Mouse (Mus musculus): ENCODE results near the gene Cacnb2.

Gene Cacnb2

GRCm38 (mm10) chr2:14874281-14875037 lies 271.6 kb downstream of the Cacnb2 start:
- no peak for DNase-seq

DNA sequence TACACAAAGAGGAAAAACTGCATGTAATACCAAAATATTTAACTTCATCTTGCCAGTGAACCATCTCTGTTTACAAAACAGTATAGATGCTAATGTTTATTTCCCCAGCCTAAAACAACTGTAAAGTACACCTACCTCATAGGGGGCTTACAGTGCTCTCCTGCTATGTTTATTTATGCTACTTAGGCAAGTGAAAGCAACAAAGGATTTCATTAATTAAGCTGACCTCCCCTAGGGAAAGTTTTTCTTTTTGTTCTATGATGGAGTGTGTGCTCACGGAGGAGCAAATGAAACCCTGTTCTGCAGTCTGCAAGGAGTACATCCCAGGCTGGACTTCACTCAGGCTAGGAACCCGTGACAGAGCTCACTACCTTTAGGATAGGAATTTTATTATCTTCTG lies 272.2 kb downstream of the Cacnb2 start:
- DNase-seq, result no peak

DNA sequence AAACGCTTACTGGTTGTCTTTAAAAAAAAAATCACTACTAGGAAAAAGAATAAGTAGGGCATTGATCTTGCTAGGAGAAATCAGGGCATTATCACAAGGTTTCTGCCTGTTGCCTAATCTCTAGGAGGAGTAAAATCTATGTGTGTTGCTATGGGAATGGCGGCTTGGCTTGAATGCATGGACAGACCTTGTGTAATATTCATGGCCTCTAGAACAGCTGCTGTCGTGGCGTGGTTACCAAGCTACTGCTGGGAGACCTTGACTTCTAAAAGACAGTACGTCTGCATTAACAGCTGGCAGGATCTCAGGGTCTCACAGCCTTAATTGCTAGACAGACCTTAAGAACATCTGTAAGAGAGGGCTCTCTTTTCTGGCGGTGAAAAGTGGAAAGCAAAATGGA lies 272.7 kb downstream of the Cacnb2 start:
- DNase-seq, result peak; percentile 35

GRCm38 (mm10) chr2:14878953-14879352 lies 276.1 kb downstream of the Cacnb2 start:
- no peak for DNase-seq

DNA sequence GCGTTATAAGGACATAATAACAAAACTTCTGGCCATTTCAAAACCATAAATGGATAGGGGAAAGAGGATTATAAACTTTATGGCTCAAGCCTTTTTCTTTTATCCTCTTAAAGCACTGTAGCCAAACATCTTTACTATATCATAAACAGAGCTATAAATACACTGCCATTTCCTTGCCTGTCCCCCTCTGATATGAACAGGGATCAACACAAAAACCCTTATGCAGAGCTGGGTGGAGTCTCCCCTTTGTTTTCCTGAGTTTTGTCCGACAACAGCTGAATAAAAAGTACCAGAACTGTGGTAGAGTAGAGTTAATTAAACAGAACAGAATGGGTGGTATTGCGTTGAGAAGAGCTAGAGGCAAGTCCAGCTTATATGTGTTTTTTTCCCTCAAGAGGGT lies 280.6 kb downstream of the Cacnb2 start:
- DNase-seq, result no peak

- no peak for DNase-seq
Measured at GRCm38 (mm10) chr2:14888406-14889195, 285.7 kb downstream of the Cacnb2 start.

- no peak for DNase-seq
Measured at GRCm38 (mm10) chr2:14903837-14904236, 300.9 kb downstream of the Cacnb2 start.

DNA sequence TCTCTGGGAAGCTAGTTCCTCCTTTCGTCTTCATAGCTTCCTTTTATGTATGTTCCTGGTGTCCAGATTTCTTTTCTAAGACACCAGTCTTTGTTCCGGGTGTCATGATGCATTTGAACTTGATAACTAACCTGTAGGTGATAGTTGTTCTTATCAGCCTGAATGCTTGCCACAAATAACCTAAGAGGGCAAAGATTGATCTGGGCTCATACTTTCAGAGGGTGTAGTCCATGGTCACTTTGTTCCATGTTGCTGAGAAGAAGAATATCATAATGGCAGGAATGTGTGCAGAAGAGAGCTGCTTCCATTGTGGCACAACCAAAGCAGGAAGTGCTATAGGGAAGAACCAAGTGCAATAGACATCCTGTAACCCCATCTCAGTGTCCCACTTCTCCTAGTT lies 302.0 kb downstream of the Cacnb2 start:
- no peak for DNase-seq

- peak; percentile 23 for DNase-seq
Measured at GRCm38 (mm10) chr2:14907124-14907925, 304.4 kb downstream of the Cacnb2 start.

GRCm38 (mm10) chr2:14917585-14918247 lies 314.8 kb downstream of the Cacnb2 start:
- DNase-seq, result peak; percentile 16

DNA sequence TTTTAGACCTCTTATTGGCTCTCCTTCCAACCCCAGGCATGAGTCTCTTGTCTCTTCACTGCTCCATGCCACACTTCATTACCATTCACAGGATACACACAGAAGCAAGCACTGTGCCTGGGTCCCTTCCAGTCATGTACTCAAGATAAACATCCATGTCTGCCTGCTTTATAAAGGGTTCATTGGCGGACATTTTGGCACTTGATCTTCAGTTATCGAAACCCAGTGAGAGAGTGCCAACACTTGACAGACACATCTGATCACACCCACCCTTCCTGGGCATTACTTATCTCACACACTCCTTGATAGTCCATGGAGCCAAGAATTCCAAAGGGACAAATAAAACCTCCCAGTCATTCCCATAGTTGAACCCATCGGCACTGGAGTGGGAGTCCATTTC lies 327.0 kb downstream of the Cacnb2 start:
- DNase-seq, result no peak

DNA sequence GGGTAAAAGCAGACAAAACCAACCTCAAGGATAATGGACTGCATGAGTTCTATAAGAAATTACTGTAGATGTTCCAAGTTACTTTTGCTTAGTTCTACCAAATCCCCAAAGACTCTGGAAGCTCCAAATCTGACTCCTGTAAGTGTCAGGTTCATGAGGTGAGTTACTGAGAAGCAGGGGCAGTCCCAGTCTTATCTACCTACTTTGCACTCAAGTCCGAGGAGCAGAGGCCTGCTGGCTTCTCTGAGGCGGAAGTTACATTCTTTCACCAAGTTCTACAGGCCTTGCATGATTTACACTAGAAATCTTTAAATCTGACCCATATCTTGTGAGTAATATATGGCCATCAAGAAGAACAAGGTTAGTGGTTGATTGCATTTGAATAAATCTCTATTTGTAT lies 329.1 kb downstream of the Cacnb2 start:
- no peak for DNase-seq

GRCm38 (mm10) chr2:14936492-14936891 lies 333.6 kb downstream of the Cacnb2 start:
- no peak for DNase-seq

GRCm38 (mm10) chr2:14942261-14942660 lies 339.4 kb downstream of the Cacnb2 start:
- DNase-seq, result no peak

DNA sequence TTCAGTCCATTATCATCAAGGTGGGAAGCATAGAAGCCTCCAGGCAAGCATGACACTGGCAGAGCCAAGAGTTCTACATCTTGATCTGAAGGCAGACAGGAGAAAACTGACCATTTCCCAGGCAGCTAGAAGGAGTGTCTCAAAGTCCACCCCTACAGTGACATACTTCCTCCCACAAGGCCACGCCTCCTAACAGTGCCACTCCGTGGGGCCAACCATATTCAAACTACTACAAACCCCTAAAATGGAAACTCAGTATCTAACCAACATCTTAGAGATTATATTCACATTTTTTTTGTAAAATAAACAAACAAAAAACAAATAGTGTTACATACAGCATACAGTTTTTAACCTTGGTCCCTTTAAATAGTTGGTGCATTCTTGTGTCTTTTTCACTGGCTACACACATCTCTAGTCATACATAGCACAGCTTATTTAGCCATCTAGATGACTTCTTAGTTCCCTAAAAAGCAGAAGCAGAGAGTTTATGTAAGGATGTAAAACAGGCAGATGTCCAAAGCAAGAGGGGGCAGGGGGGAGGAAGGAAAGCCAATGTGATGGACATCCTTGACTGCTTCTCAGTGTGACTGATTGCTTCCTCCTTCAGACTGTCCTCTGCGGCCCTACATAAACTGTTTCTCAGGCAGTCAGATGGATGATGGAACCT lies 340.9 kb downstream of the Cacnb2 start:
- DNase-seq, result no peak

GRCm38 (mm10) chr2:14953090-14953489 lies 350.2 kb downstream of the Cacnb2 start:
- no peak for DNase-seq

DNA sequence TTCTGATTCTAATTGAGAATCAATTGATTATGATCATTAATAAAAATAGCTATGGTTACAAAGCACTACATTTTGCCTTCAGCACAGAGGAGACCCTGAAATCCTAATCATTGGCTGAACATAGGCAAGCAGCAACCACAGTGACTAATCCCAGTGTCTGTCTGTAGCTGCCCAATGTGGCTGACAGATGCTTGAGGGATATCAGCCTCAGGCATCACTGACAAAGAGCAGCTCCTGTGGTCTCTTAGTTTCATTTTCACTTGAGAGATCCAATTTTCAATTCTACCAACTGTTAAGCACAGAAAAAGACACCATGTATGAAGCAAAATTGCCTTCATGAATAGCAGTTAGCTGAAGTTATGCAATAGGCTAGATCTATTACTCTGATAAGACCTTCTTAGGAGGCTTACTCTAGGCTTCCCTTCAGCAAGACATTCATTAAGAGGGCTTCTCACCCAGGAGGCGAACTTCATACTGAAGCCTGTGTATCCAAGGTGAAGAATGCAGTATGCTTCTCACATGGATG lies 358.1 kb downstream of the Cacnb2 start:
- no peak for DNase-seq

- no peak for DNase-seq
Measured at GRCm38 (mm10) chr2:14961493-14961892, 358.6 kb downstream of the Cacnb2 start.

DNA sequence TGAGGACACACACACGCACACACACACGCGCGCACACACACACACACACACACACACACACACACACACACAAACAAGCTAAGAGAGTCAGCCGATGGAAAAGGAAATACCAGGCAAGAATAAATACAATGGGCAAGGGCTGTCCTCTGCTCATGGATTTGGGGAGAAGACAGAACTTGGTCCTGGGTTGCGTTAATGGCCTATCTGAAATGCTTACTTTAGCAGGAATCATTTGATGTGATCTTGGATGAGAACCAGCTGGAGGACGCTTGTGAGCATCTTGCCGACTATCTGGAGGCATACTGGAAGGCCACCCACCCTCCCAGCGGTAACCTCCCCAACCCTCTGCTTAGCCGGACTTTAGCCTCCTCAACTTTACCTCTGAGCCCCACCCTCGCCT lies 381.1 kb downstream of the Cacnb2 start:
- no peak for DNase-seq

- no peak for DNase-seq
Measured at GRCm38 (mm10) chr2:14988451-14988850, 385.6 kb downstream of the Cacnb2 start.

DNA sequence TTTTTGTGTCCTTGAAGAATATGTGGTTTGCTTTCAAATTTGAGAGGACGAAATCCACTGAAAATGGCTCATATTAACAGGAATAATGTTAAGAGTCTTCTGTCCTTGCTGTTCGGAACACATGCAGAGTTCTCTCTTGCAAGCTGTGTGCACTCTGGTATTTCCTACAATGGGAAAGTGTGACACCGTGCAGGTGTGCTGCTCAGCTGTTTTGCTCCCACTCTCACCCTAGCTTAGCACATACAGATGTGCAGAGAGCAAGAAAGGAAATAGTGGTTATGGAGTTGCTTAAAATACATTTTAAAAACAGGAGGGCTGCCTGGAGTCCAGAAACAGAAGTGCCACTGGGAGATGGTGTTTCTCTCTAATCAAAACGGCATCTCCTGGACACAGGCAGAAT lies 386.5 kb downstream of the Cacnb2 start:
- DNase-seq, result no peak

DNA sequence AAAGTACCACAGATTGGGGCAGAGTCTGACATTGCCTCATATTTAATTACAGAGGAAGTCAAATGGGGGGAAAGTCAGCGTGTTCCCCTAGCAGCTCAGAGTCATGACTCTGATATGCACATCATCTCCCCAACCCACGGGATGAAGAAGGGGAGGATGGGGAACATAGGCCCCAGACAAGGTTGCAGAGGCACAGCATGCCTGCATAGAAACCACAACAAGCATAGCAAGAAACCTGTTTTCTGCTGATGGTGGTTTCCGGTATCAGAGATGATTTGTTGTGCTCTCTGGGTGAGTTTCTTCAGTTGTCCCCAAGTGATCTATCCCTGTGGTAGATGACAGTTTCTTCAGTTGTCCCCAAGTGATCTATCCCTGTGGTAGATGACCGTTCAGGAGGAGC lies 389.6 kb downstream of the Cacnb2 start:
- DNase-seq, result no peak
